Mouse (Mus musculus): ENCODE results near the gene 6430571L13Rik. TPM values are rescaled to one million over a fixed set of nuclear protein-coding genes. Genes with fewer than 3 reads are reported as not detected.

6430571L13Rik gene
- polyA plus RNA-seq, 1 experiment from 2014 or later, result 1.6 TPM

DNA sequence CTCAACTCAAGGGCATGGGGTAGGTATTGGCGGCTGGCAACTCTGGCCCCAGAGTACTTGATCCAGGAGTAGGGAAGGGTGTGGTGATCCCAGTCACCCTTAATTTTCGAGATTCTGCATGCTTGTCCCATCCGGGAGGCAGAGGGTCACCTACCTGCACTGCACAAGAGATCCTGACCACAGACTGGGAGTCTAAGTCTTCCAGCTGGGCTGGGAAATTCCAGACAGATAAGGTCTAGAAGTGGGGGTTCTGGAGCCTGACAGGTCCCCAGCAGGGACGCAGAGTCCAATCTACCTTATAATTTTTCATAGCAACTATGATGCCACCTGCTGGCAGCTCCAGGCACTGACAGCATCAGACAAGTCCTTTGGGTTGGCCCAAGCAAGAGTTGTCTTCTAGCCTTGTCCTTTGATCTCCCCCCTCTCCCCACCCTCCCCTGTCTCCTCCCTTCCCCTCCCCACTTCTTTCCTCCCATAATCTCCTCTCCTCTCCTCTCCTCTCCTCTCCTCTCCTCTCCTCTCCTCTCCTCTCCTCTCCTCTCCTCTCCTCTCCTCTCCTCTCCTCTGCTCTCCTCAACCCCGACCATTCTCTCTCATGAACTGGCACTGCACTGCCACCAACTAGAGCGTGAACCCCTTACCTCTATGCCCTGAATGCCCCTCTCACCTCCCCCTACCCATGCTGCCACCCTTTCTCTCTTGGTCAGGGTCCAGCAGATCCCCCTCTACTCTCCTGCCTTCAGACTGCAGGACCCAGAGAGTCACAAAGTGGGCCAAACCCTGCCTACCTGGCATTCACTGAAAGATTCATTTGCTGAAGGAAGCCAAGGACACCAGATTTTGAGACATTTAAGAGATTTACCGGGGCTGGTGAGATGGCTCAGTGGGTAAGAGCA is 15.7 kb downstream of the 6430571L13Rik start:
- no peaks in the 10 kb centered on the region for H3K9me3 ChIP-seq (ENCODE audit: control insufficient read depth, low read length)
- H3K4me3 ChIP-seq (ENCODE audit: low read depth, low read length), result no peak overlapping the region
- no peak overlapping the region for H3K4me2 ChIP-seq (replicated peaks; ENCODE audit: low read depth, low read length)
- H3K4me1 ChIP-seq (replicated peaks; ENCODE audit: control insufficient read depth, insufficient read depth, low read length), result 0 out of 2 replicates have a peak, but pooled peaks cover 4% of the 10 kb centered on the region
- DNase-seq (ENCODE audit: low spot score) (peak; percentile 78), ATAC-seq (ENCODE audit: low FRiP score) (no peak)
- no peaks in the 10 kb centered on the region for H3K36me3 ChIP-seq (ENCODE audit: control insufficient read depth, insufficient read depth, low read length)
- no peak overlapping the region for H3K27ac ChIP-seq (ENCODE audit: low read depth, low read length)
- 0 out of 2 replicates have a peak, but pooled peaks cover 2% of the 10 kb centered on the region for H3K27me3 ChIP-seq (ENCODE audit: control insufficient read depth, insufficient read depth, low read length)
- 54% methylated on average over 6 of the region's 7 CpGs for WGBS
- H3K9ac ChIP-seq (ENCODE audit: low read depth, low read length), result no peak overlapping the region

DNA sequence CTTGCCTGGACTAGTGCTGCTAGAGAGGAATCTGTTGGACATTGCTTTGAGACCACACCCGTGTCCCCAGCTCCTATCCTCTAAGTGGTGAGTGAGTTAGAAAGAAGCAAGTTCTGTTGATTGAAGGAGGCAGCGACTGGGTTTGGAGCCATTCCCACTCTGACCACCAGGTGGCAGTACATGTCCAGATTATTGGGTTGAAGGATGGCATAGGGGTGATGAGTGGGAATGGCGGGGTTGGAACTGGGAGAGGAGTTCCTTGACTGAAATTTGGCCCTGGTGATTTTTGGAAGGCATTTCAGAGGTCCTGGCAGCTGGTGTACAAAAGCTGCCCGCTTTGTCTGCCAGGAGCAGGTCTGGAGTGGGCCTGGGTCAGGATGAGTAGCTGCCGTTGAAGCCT is 17.2 kb downstream of the 6430571L13Rik start:
- DNase-seq (ENCODE audit: low spot score) (peak; percentile 93), ATAC-seq (ENCODE audit: low FRiP score) (no peak)
- Histone ChIP-seq H3K4me3 (ENCODE audit: low read depth, low read length) (no peak overlapping the region), H3K27me3 (ENCODE audit: control insufficient read depth, insufficient read depth, low read length) (0 out of 2 replicates have a peak, but pooled peaks cover 2% of the 10 kb centered on the region), H3K4me1 (replicated peaks; ENCODE audit: control insufficient read depth, insufficient read depth, low read length) (0 out of 2 replicates have a peak, but pooled peaks cover 5% of the 10 kb centered on the region), H3K9me3 (ENCODE audit: control insufficient read depth, low read length) (no peaks in the 10 kb centered on the region), H3K4me2 (replicated peaks; ENCODE audit: low read depth, low read length) (no peak overlapping the region), H3K27ac (ENCODE audit: low read depth, low read length) (no peak overlapping the region), H3K9ac (ENCODE audit: low read depth, low read length) (no peak overlapping the region), H3K36me3 (ENCODE audit: control insufficient read depth, insufficient read depth, low read length) (no peaks in the 10 kb centered on the region)
- 20% methylated on average over 5 of the region's 5 CpGs for WGBS

DNA sequence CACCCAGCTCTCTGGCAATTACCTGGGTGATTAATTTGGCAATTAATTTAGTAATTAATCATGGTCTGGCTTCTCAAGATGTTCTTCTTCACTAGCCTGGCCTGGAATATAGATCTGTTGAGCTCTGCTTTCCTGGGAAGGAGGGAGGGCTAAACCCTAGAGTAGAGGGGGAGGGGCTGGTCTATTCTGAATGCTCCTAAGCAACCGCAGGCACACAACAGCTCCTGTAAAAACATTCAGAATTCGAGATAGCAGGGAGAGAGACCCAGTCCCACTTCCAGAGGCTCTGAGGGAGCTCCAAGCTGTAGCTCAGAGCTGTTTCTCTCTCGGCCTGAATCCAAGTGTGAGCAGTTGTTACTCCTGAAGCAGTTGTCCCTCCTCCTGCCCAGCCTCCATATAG is 20.6 kb downstream of the 6430571L13Rik start:
- Histone ChIP-seq H3K27me3 (ENCODE audit: control insufficient read depth, insufficient read depth, low read length) (0 out of 2 replicates have a peak, but pooled peaks cover 2% of the 10 kb centered on the region), H3K9me3 (ENCODE audit: control insufficient read depth, low read length) (no peaks in the 10 kb centered on the region), H3K4me1 (replicated peaks; ENCODE audit: control insufficient read depth, insufficient read depth, low read length) (0 out of 2 replicates have a peak, but pooled peaks cover 5% of the 10 kb centered on the region), H3K4me2 (replicated peaks; ENCODE audit: low read depth, low read length) (no peak overlapping the region), H3K36me3 (ENCODE audit: control insufficient read depth, insufficient read depth, low read length) (no peaks in the 10 kb centered on the region), H3K27ac (ENCODE audit: low read depth, low read length) (no peak overlapping the region), H3K9ac (ENCODE audit: low read depth, low read length) (no peak overlapping the region), H3K4me3 (ENCODE audit: low read depth, low read length) (no peak overlapping the region)
- DNase-seq (ENCODE audit: low spot score) (no peak), ATAC-seq (ENCODE audit: low FRiP score) (no peak)
- 21% methylated on average over 3 of the region's 3 CpGs for WGBS

DNA sequence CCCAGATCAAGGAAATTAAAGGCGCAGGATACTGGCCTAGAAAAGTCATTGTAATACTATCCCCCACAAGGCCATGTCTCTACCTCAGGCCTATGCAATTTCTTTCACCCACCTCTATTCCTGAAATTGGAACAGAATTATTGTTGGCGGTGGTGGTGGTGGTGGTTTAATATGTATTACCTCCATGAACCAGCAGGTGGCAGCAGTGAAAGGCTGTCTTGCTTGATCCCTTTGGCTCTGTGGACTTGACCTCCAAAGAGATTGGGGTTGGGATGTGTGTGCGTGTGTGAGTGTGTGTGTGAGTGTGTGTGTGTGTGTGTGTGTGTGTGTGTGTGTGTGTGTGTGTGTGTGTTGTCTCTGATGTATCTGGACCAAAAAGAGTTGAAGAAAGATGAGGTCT is 26.2 kb downstream of the 6430571L13Rik start:
- Histone ChIP-seq H3K27ac (ENCODE audit: low read depth, low read length) (no peak overlapping the region), H3K27me3 (ENCODE audit: control insufficient read depth, insufficient read depth, low read length) (no peaks in the 10 kb centered on the region), H3K4me3 (ENCODE audit: low read depth, low read length) (no peak overlapping the region), H3K4me1 (replicated peaks; ENCODE audit: control insufficient read depth, insufficient read depth, low read length) (no peaks in the 10 kb centered on the region), H3K9me3 (ENCODE audit: control insufficient read depth, low read length) (no peaks in the 10 kb centered on the region), H3K4me2 (replicated peaks; ENCODE audit: low read depth, low read length) (no peak overlapping the region), H3K9ac (ENCODE audit: low read depth, low read length) (no peak overlapping the region), H3K36me3 (ENCODE audit: control insufficient read depth, insufficient read depth, low read length) (no peaks in the 10 kb centered on the region)
- 15% methylated on average over 3 of the region's 3 CpGs for WGBS
- DNase-seq (ENCODE audit: low spot score) (peak; percentile 86), ATAC-seq (ENCODE audit: low FRiP score) (no peak)

DNA sequence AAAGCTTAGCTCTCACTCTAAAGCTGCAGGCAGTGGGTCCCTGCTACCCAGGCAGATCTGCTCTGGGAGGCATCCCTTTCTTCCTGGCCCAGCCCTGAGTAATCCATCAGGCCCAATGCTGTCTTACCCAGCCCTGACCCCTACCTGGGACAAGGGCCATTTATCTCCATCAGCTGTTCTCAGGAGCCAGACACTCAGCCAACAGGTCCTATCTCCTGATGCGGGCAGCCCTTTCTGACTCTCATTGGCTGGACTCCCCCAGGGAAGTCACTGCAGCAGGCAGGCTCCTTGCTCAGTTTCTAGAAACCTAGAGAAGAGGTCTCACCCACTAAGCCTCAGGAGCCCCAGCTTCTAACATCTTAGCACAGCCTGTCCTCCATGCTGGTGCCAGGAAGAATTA is 27.9 kb downstream of the 6430571L13Rik start:
- WGBS, result 64% methylated on average over 1 of the region's 1 CpGs
- no peaks in the 10 kb centered on the region for H3K9me3 ChIP-seq (ENCODE audit: control insufficient read depth, low read length)
- DNase-seq (ENCODE audit: low spot score) (no peak), ATAC-seq (ENCODE audit: low FRiP score) (no peak)
- H3K4me1 ChIP-seq (replicated peaks; ENCODE audit: control insufficient read depth, insufficient read depth, low read length), result no peaks in the 10 kb centered on the region
- H3K9ac ChIP-seq (ENCODE audit: low read depth, low read length), result no peak overlapping the region
- no peak overlapping the region for H3K4me3 ChIP-seq (ENCODE audit: low read depth, low read length)
- no peaks in the 10 kb centered on the region for H3K36me3 ChIP-seq (ENCODE audit: control insufficient read depth, insufficient read depth, low read length)
- no peaks in the 10 kb centered on the region for H3K27me3 ChIP-seq (ENCODE audit: control insufficient read depth, insufficient read depth, low read length)
- no peak overlapping the region for H3K4me2 ChIP-seq (replicated peaks; ENCODE audit: low read depth, low read length)
- H3K27ac ChIP-seq (ENCODE audit: low read depth, low read length), result no peak overlapping the region

DNA sequence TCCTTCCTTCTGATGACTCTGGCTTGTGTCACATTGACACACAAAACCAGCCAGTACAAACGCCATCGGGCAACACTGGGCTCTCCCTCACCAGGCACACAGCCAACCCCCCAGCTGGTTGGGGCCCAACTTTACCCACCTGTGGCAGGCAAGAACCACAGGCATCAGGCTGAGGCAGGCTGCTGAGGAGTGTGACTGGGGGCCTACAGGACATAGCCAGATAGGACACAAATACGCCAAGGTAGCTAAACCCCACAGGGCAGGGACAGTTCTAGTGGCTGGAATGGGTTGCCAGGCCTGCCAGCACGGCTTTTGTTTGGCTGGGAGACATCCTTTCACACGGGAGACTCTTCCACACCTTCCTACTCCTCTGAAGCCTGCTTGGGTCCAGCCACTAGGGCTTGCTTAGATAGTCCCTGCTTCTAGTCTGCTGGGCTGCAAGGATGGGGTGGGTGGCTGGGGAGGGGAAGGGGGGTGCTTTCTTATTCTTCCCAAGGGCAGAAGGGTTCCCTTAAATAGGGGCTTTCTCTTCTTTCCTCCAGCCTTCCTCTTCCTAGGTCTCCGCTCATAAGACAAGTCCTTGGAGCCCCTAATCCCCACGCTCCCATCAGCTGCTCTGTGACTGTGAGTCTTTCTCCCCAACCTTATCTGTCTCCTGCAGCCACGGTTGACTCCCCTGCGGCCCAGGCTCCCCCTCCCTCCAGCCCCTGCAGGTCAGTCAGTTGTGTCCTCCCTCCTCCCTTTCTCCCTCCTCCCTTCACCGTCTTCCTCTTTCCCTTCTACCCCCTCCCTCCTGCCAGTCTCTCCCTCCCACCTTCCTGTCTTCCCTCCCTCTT is 29.1 kb downstream of the 6430571L13Rik start:
- peak; percentile 53; the same call in 1 of the 2 replicates for ATAC-seq (ENCODE audit: low FRiP score)
- no peak for DNase-seq (ENCODE audit: low spot score)
- Histone ChIP-seq H3K27ac (ENCODE audit: low read depth, low read length) (no peak overlapping the region), H3K27me3 (ENCODE audit: control insufficient read depth, insufficient read depth, low read length) (no peaks in the 10 kb centered on the region), H3K9ac (ENCODE audit: low read depth, low read length) (no peak overlapping the region), H3K36me3 (ENCODE audit: control insufficient read depth, insufficient read depth, low read length) (no peaks in the 10 kb centered on the region), H3K9me3 (ENCODE audit: control insufficient read depth, low read length) (no peaks in the 10 kb centered on the region), H3K4me1 (replicated peaks; ENCODE audit: control insufficient read depth, insufficient read depth, low read length) (no peaks in the 10 kb centered on the region), H3K4me3 (ENCODE audit: low read depth, low read length) (no peak overlapping the region), H3K4me2 (replicated peaks; ENCODE audit: low read depth, low read length) (no peak overlapping the region)
- 39% methylated on average over 10 of the region's 10 CpGs for WGBS

DNA sequence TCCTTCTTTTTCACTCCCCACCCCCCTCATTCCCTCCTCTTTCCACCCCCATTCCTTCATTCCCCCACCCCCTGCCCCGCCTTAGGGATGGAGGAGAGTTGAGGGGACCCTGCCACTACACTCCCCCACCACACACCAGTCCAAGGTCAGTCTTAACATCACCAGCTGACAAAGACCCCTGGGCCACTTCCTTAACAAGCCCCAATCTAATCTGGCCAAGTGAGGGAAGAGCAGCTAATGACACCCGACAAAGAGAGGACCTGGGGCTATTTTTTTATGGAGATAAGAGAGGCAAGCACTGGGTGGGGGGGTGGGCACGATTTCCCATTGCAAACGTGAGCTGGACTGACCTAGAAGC is 29.7 kb downstream of the 6430571L13Rik start:
- Histone ChIP-seq H3K9me3 (ENCODE audit: control insufficient read depth, low read length) (no peaks in the 10 kb centered on the region), H3K27ac (ENCODE audit: low read depth, low read length) (no peak overlapping the region), H3K36me3 (ENCODE audit: control insufficient read depth, insufficient read depth, low read length) (no peaks in the 10 kb centered on the region), H3K4me3 (ENCODE audit: low read depth, low read length) (no peak overlapping the region), H3K27me3 (ENCODE audit: control insufficient read depth, insufficient read depth, low read length) (no peaks in the 10 kb centered on the region), H3K4me2 (replicated peaks; ENCODE audit: low read depth, low read length) (no peak overlapping the region), H3K4me1 (replicated peaks; ENCODE audit: control insufficient read depth, insufficient read depth, low read length) (no peaks in the 10 kb centered on the region), H3K9ac (ENCODE audit: low read depth, low read length) (no peak overlapping the region)
- WGBS, result 11% methylated on average over 4 of the region's 4 CpGs
- DNase-seq (ENCODE audit: low spot score) (no peak), ATAC-seq (ENCODE audit: low FRiP score) (no peak)

DNA sequence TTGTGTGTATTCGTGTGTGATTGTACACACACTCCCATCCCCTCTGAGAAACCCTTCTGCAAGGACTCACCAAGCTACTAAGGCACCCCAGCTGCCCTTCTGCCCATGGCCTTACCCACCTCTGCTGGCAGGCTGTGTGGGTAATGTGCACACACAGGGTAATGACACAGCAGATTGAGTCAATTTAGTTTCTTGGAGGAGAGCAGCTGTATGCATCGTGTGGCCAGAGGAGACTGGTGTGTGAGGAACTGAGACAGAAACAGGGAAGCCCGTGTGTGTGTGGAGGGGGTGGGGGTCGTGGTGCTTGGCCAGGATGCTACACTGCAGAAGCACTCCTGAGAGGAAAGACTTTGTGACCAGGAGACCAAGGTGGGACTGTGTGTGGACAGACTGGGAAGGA is 32.0 kb downstream of the 6430571L13Rik start:
- WGBS, result 74% methylated on average over 4 of the region's 4 CpGs
- no peak for DNase-seq (ENCODE audit: low spot score)
- Histone ChIP-seq H3K9me3 (ENCODE audit: control insufficient read depth, low read length) (no peaks in the 10 kb centered on the region), H3K36me3 (ENCODE audit: control insufficient read depth, insufficient read depth, low read length) (no peaks in the 10 kb centered on the region), H3K9ac (ENCODE audit: low read depth, low read length) (no peak overlapping the region), H3K4me3 (ENCODE audit: low read depth, low read length) (no peak overlapping the region), H3K27me3 (ENCODE audit: control insufficient read depth, insufficient read depth, low read length) (peaks cover 12% of the 10 kb centered on the region), H3K4me2 (replicated peaks; ENCODE audit: low read depth, low read length) (no peak overlapping the region), H3K27ac (ENCODE audit: low read depth, low read length) (no peak overlapping the region), H3K4me1 (replicated peaks; ENCODE audit: control insufficient read depth, insufficient read depth, low read length) (no peaks in the 10 kb centered on the region)
- no peak for ATAC-seq (ENCODE audit: low FRiP score)

Data from hindbrain, embryonic 11.5 days (tissue).